Mouse (Mus musculus) right cerebral cortex, adult 2 months (tissue): Measurements from ENCODE around the gene Nek1.
A peak's percentile ranks its signal among the peaks of the same experiment; 100 is the strongest.
"Not testable (repeated sequence)": the region's sequence is repeated elsewhere in the genome, so short reads cannot be mapped to it uniquely, and the experiment has no call there.

Experiments
- DNase-seq, 2 experiments: peaks; one replicate each; pipeline ENCODE4 v3.0.0; 2021 to 2022; ENCODE audit warnings: low spot score in 2 of 2

Nek1 gene

DNA sequence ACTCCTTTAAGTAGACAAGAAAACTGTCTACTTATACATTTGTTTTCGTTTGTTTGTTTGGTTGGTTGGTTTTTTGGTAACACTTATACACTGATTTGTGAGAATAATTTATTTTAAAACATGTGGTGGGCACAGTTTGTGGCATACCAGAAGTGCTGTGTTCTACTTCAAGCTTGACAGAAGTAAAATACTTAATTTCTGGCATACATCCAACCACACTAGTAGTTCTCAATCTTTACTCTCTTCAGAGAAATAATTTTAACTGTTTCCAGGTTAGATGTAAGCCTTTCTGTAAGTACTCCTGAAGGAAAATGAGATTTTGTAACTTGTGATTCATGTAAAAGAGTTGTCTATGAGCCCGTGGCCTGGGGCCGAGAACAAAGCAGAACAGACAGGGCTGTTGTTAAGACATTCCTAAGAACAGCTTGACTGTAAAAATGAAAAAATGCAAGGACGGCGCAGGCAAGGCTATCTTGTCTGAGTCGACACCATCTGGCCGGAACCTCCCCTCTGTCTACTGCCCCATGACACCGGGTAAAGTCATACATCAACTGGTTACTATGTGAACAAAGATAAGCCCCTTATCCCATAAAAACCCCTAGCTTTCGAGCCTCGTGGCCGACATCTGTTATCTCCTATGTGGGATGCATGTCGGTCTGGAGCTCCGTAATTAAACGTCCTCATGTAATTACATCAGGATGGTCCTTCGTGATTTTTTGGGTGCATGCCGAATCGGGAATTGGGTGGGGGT lies 8.6 kb upstream of the Nek1 start:
- not testable (repeated sequence) for DNase-seq

DNA sequence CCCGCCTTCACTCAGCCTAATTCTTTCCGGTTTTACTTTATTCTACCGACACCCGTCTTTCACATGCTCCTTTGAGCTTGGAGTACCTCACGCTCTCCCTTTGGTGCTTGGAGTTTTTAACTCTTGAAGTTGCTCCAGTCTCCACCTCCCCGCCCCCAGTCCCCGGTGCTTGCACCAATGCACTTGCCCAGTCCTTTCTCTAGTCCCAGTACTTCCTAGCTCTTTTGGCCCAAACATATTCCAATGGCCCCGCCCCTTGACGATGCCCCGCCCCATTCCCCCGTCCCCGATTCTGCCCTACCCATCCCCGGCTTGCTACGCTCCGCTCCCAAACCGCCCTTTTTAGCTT lies 460 bp upstream of the Nek1 start:
- DNase-seq = peak in 1 of 2 experiments; percentile 61

DNA sequence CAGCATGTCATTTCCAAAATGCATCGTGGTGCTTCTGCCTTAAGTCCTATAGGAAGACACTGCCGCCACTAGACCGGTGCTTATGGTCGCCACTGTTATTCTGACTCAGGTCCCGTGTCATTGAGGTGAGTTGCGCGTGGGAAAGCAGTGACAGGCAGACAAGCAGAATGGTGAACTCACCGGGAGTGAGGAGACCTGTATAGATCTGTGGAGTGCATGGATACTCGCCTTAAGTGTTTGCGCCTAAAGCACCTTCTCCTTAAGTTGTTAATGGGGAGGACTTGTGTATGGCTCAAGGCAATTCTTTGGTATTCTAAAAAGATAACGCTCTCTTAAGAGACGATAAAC lies 618 bp downstream of the Nek1 start:
- no peak for DNase-seq

DNA sequence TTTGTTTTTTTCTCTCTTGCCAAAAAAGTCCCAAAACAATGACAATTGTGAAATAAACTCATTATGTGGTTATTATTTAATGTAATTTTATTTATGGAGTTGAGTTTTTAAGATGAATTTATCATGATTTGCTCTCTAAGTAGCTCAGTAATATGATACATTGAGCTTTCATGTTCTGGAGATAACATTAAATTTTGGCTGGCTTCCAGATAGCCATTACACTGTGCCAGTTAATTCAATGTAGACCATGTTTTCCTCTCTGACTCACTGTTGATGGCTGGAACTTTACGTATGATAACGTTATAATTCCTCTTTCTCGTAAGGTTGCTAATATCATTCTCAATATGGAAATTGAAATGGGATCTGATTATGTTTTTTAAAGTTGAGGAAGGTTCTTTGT lies 3.5 kb downstream of the Nek1 start:
- DNase-seq = no peak

DNA sequence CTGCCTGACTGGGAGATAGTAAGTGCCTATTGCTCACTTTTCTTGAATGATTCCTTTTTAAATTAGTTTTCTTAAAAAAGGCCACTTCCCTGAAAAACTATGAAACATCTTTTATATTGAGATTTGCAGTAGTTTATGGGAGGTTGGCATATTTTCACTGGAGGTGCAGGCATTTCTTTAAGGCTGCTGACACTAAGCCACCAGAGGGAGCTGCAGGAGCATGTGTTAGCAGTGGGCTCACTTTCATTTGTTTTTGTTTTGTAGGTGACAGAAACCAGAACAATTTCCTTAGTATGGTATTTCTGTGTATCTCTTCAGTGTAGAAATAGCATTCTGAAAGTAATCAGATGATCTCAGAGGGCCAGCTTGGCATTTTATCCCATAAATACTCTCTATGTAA lies 49.0 kb downstream of the Nek1 start:
- peak; percentile 76 to 81 for DNase-seq

DNA sequence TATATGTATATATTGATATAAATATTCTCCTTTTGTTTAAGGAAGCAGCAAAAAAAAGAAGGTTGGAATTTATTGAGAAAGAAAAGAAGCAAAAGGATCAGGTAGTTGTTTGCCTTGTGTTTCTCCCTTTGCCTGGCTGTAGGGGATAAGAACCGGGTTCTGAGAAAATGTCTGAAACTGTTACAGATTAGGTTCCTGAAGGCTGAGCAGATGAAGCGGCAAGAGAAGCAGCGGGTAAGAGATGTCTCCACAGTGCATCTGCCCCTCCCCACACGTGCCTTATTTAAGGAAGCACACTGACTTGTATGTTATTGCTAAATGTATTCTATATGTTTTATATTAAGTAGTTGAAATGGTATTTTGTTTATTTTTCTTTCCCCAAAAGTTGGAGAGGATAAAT lies 50.9 kb downstream of the Nek1 start:
- DNase-seq = no peak

DNA sequence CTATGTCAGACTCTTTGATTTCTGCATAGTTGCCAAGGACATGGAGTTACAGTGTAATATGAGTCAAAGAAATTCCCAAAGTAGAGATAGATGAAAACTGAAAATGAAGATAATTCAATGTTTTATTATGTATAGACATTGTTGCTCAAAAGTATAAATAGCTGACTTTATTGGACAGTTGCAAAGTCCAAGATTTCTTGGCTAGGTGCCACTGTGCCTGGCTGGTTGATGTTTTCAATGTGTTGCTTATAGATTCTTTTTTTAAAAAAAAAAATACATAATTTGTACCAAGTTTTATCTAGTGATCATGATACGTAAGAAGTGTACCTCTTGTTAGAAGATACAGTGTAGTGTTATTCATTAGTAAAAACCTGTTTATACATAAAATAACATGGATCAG lies 53.8 kb downstream of the Nek1 start:
- DNase-seq = no peak

DNA sequence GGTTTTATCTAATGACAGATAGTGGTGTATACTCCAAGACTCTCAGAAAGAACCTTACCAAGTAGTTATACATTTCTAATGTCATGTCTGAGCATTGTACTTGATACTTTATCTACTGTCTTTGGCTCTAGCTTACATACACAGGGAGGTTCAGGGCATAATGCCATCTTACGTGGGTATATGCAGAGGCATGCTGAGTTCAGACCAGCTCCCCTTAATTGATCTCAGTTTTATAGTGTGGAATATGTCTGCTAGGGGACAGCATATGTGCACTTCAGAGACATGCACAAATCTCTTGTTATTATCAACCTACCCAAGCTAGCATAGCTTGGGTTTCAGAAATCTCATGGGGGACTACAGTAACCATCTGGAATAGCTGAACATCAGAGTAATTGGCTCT lies 60.0 kb downstream of the Nek1 start:
- DNase-seq = no peak

DNA sequence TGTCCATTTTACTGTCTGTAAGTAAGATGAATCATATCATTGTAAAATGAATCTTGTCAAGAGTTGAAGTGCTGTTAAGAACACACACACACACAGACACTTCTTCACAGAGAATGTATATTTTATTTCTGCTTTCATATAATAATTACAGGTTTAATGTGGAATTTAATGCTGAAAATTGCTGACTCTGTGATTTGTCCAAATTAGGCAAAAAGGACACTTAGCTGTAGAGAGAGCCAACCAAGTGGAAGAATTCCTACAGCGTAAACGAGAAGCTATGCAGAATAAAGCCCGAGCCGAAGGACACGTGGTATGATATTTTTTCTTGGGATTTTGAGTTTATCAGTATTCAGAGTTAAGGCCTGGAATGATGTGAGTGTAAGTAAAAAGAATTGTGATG lies 61.3 kb downstream of the Nek1 start:
- DNase-seq = no peak

DNA sequence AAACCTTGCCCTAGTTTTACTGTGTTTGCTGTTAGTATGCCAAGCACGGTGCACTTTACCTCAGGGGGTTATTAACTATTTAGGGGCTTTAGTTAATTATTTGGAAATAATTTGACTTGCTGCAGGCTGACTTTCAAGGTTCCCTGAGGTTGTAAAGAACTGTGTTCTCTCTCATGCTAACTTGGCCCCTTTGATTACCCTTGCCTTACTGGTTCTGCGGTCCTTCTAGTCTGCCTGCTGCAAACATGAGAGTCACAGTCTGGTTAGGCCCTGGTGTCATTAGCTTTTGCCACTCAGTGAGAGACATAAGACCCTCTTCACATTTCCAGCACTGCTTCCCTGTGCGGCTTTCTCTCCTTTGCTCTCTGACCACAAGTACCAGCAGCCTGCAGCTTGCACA lies 64.0 kb downstream of the Nek1 start:
- no peak for DNase-seq

DNA sequence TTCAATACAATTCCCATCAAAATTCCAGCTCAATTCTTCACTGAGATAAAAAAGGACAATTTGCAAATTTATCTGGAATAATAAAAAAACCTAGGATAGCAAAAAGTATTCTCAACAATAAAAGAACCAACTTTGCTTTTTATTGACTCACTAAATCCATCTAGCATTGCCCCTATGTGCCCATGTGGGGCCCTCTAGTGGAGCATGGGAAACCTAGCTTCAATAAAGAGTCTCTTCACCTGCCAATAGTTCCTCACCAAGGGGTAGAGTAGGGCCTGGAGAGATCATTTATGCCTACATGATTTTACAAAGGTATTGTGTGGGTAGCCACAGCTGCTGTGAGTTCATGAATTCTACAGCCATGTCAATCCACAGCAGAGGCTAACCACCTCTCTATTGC lies 66.1 kb downstream of the Nek1 start:
- no peak for DNase-seq

DNA sequence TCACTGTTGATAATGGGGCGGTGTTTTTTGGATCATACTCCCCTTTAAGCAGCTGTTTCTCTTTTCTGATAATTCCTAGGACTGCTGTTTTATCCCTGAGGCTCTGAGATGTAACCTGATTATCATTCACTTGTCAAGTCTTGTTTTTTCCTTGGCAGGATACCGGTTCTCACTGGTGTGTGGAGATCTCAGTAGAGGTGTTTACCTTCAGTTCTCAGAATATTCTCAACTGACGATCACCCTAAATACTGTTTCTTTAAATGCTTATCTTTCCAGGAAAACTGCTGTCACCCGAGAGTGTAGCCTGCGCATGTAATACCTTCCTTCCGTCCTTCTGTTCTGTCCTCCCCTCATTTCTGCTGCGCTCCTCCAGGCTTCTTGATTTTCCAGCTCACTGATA lies 67.4 kb downstream of the Nek1 start:
- DNase-seq = no peak

DNA sequence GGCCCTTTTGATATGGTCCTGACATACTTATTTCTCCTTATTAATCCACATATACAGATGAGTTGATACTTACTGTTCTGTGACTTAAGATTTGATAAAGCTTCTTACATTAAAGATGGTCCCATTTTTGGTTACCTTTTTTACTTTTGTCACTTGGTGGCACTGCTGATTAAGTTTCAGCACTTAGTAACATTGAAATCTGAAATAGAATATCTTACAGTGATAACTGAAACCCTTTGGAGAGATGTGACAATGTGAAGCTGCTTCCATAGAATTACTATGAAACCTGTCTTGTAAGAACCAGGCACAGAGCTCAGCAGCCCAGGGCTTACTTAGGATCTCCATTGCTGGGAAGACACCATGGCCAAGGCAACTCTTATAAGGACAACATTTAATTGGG lies 82.1 kb downstream of the Nek1 start:
- DNase-seq = no peak

DNA sequence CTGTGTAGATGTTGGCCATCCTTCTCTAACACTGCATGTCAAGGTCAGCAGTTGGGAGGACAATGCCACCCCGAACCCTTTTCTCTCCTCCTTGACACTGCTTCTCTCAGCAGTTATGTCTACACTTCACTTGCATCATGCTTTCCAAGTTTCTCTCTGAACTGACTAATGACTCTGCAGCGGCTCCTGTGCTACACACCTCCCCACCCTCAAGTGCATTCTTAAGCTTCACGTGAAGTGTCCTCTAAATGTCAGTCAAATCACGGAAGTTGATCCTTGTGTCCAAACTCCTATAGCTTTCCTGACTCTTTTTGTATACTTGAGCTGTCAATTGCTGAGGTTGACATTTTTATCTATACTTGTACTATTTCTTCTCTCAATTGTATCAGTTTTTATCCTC lies 117.5 kb downstream of the Nek1 start:
- no peak for DNase-seq

DNA sequence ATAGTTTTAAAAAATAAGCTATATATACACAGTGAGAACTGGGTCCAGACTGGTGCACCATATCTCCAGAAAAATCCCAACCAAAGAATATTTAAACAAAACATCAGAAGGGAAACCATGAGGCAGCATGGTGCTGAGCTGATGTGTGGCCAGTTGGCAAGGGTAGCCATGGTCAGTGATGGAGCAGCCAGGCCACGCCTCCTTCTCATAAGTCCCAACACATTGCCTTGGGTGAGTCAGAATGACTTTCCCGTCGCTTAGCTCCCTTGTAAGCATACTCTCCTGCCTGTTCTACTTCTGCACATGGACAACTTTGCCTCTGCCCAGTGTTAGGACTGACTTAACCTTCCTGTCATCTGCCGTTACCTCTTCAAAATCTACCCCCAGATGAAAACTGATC lies 118.9 kb downstream of the Nek1 start:
- DNase-seq = no peak

DNA sequence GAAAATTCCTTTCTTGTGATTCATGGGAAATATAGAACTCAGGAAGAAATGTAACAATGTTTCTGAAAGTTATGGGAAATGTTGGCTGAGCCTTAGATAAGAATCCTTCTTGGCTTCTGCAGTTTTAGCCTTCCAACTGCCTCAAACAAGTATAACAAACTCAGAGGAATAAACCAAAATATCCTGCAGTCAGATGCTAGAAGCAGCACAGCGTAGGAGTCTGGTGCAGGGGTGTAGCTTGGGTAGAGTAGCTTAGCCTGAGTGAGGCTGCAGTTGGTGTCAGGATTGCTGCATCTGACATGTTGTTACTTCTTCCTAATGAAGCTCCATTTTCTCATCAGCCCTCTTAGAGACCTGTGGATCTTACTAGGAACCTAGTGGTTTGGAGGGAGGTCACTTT lies 128.6 kb downstream of the Nek1 start:
- DNase-seq = peak; percentile 50

DNA sequence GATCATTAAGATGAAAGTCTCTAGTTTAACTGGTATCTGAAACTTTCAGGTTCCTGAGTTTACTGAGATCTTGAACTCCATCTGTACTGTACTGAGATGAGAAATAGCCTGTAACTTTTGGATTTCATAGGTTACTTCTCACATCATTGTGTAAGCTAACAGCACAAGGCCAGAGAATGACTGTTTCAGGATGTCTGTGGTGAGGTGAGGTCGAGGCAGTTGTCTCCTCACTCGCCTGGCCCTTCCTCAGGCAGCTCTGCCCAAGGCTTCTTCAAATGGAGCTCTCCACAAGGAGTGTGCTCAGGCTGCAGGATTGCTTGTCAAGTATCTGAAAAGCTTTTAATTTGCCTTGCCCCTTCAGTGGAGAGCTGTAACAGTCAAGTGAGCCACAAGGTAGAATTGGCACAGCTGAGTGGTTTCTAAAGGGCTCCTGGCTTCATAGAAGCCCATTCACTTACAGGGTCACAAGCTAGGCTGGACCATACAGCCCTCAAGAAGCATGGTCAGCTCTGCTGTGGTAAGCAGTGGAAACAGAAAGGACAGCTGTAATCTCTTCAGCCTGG lies 134.4 kb downstream of the Nek1 start:
- no peak for DNase-seq

DNA sequence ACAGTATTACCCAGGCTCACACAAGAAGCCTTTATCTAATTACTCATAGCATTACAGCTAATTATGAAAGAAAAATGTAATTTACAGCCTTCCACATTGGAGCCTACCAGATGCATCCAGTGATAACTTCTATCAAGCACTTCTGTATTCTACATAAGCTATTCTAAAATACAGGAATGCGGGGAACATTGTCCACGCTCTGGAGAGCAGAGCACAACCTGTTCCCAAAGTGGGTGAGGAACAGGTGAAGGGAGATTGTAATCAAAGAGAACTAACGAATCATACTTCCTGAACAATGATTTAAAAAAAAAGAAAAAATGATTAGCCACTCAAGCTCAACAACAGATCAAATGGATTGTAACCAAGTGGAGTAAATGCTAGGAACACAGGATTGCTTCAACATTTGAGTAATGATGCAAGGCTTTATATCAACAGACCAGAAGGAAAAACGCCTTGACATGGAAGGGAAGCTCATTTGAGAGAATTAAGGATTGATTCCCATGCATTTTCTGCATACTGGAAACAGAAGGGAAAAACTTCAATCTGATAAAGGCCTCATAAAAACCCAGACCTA lies 139.7 kb downstream of the Nek1 start:
- no peak for DNase-seq

DNA sequence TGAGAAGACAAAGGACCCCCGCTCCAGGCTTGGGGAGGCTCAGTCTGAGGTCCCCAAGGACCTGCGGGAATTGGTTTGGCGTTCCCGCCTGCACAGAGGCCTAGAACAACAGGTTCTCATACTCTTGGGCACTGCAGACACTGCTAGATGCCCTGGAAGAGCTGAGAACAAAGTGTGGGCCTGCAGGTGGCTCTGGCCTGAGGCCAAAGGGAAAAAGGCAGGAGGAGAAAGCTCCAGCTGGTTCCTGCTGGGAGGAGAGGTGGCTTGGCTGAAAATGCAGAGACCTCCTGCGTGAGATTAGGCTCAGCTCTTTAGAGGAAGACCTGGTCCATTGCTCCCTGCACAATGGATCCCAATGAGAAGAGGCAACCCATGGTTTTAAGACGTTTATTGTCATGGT lies 148.9 kb downstream of the Nek1 start:
- no peak for DNase-seq

DNA sequence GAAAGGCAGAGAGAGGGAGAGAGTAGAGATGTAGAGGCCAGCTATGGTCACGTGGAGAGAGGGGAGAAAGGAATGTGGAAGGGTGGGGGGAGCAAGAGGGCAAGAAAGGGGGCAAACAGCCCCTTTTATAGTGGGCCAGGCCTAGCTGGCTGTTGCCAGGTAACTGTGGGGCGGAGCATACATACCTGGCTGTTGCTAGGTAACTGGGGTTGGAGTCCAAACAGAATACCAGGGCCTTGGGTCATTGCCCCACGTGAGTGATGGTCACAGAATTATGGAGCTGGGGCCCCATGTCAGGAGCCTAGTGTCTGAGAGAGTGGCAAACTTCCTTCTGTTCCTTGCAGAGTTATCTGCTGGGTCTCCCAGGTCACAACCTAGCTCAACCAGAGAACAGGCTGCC lies 149.3 kb downstream of the Nek1 start:
- no peak for DNase-seq

DNA sequence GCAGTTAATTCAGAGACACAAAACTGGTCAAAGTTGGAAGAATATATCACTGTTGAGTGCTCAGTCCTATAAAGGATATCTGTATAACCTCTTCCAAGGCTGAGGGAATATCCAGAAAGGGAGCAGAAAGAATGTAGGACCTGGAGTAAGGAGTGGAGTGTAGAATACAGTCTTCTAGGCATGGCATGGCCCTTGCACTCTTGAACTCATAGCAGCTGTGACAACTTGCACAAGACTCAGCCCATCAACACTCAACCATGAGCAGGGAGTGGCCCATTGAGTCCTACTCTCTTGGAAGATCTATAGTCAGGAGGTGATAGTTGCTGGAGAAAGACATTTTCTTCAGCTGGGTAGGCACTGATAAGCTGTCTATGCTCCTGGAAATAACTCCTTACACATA lies 149.8 kb downstream of the Nek1 start:
- DNase-seq = no peak

DNA sequence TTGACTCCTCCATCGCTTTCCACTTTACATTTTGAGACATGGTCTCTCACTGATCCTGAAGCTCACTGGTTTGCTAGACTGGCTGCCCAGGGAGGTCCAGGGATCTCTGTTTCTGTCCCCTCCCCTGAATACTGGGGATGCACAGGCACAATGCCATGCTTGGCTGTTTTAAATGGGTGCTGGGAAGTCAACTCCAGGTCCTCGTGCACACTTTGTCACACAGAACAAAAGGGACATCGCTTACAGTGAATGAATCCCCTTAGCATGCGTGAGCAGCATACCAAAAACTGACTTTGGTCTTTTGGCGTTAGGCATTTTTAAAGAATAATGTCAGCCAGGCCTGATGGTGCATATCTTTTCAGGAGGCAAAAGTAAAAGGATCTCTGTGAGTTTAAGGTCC lies 155.7 kb downstream of the Nek1 start:
- DNase-seq = no peak

DNA sequence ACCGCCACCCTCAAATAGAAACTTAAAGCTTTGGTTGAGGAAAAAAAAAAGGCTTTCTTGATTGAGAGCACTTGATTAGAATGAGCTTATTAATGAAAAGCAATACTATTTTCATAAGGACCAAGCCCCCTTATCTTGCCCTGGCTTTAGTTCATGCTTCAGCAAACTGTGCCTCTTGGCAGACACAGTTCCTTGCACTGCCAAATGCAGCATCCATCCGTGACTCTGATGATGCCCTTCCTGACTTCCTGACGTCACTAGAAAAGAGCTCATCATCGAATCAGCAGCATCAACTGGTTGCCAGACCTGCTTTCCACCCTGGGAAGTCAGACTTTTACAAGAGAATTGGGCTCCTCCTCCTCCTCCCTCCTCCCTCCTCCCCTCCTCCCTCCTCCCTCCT lies 157.6 kb downstream of the Nek1 start:
- no peak for DNase-seq

DNA sequence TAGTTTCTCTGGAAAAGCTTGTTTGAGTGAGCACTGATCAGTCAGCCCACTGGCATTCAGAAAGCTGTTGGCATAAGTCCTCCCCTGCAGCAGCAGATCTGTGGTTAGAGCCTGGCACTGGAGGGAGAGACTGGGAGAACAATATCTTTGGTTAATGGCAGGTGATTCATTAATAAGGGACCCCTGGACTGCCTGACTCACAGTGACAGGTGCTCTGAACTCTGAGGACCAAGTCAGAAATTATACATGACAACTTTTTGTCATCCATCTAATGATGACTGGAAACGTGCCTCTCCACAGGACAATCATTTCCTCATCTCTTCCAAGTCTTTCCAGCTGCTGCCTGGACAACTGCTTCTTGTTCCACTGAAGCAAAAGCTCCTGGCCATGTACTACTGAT lies 163.4 kb downstream of the Nek1 start:
- DNase-seq = no peak
